Mouse (Mus musculus): Measurements from ENCODE around the gene Pomgnt1. TPM values are rescaled to one million over a fixed set of nuclear protein-coding genes. Genes with fewer than 3 reads are reported as not detected.

Gene Pomgnt1
- total RNA-seq, 2 experiments from 2014 or later: 83.3 to 84.7 TPM

DNA sequence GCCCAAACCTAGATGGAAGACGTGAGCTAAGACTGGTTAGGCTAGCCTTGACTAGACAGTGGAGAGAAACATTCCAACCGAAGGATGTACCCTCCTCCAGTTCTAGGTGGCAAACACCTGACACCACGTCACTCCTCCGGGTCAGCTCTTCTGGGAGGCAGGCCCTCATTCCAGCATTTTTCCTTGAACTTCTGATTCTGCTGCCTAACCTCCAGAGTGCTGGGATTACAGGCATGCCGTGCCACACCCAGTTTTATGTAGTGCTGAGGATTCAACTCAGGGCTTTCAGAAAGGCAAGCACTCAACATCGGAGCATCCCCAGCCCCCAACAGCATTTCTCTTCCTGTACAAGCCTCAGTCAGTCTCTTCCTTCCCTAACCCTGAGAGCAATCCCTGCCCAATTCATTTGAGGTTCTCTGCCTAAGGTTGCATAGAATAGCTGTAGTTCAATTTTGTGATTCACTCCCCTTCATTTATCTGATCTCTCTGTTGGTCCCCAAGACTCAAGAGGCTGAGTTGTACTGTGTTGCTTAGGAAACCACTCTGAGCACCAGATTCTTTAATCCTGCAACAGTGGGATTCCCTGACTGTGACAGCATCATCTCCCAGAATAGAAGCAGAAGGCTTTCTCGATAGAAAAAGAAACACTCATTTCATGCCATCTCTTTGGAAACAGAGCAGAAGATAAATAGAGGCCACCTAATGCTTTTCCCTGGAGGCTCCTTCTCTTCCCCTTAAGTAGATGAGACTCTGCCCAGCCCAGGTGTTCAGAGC lies 17.3 kb downstream of the Pomgnt1 start:
- no peak for DNase-seq

DNA sequence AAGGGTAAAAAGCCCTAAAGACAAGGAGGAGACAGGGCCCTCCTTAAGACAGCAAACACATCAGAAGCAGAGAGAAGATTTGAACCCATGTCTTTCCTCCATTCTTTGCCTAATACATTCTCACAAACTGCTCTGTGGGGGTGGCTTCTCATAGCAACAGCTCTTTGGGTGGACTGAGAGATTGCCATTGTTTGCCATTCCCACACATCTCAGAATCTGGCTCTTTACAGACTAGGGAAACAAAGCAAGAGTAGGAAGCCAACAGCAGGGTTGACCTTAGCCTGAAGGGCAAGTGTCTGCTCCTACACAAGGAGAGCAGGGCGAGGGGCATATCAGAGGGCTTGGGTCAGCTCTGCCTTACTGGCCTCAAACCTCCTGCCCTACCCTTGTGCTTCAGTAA lies 18.1 kb downstream of the Pomgnt1 start:
- no peak for DNase-seq

DNA sequence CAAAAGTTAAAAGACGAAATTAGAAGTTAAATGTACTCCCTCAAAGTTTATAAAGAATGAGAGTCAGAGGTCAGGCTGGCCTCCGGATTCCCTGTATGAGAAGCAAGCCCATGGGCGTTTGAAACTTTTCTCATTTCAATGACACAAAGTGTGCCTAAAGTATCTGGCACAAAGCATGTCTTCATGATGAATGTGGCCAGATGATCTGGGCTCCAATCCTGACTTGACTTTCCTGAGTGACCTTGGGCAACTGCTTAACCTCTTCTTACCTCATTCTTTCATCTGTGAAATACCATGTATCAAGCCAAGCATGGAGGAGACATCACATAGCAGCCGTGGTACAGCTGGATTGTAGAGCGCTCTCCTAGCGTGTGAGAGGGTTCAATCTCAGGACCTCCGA lies 18.6 kb downstream of the Pomgnt1 start:
- DNase-seq: no peak

DNA sequence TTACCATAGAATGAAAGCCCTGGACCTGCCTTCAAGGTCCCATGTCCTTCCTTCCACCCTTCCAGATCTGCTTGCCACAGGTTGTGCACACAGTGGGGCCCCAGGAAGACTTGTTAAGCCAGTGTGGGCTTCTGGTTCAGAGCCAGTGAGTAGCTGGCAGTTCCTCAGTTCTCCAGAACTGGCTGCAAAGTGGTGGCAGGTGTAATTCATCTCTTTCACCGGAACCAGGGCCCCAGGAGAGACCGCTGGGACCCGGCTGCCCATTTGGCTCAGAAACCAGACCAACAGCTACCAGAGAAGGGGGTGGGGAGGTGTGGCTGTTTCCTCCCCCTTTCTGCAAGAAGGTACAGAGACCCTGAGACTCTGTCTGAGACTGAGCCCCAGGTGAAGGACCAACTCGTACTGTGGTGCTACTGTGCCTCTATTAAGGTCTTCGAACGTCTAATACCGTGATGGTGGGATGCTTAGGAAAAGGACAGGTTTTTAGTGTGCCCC lies 19.7 kb downstream of the Pomgnt1 start:
- no peak for DNase-seq

DNA sequence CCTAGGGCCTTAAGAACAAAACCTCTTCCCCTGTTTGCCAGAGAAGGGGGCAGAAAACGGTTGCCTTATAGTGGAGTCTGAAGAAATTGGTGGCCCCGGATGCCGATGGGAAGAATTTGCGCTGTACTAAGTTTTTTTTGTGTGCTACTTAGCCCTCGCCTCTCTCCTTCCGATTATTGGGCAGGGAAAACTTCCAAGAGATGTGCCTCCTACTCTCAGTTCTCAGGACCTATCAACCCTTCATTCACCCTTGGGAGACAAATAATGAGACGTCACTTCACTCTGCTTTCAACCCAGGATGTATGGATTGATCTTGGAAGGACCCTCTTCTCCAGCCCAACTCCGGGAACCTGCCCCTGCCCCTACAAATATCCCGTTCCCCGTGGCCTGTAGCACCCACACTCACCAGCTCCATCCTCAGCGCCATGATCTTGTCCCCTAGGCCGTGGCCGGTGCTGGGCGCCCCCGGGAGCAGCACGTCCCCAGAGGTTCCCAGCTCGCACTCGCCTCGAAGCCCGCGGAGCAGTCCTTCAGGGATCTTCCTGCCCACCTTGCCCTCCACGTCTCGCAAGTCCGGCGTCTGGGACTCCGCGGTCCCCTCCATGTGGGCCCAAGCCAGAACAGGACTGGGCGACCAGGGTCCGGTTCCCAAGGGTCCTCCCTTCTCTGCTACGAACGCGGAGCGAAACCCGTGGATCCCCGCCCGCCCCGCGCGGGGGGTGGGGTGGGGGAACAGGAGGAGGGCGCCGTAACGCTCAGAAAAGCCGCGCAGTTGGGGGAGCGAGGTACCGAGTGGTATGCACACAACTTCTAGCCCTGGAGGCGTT lies 20.5 kb downstream of the Pomgnt1 start:
- DNase-seq: peak; percentile 73

DNA sequence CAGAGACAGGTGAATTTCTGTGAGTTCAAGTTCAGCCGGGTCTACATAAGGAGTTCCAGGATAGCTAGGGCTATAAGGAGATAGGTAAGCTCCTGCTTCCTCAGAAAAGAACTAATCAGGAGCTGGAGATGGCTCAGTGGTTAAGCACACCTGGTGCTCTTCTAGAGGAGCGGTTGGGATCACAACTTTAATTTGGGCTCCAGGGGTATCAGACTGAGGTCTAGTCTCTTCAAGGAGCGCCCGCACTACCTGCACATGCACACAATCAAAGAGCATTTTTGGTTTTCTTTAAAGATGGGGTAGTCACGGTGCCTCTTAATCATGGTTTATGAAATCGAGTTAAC lies 26.1 kb downstream of the Pomgnt1 start:
- DNase-seq: no peak

DNA sequence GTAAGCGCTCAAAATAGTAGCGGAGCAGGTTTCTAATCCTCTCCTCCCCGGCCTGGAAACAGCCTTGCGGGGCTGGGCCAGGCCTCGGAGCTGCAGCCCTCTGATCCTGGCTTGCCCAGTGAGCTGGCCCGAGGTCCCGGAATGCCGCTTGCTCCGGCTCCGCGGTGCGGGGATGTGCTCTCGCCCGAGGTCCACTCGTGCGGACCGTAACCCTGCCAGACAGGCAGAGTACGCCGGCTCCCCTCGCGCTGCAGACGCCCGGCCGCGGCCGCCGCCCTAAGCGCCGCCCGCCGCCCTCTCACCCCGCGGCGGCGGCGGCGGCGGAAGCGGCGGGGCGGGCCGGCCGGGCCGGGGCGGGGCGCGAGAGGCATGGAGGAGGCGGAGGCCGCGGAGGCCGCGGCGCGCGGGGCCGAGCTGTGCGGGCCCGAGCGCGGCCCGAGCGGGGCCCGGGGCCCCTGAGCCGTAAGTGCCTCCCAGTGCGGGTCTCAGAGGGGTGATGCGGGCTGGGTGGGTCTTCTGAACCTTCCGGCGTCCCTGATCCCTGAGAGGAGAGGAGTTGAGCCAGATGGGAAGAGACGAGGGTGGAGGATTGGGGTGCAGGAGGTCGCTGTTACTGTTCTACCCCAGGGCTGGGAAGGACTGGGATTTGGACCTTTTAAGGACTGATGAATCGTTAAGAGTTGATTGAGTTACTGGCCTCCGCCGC lies 26.7 kb downstream of the Pomgnt1 start:
- DNase-seq: peak; percentile 75

DNA sequence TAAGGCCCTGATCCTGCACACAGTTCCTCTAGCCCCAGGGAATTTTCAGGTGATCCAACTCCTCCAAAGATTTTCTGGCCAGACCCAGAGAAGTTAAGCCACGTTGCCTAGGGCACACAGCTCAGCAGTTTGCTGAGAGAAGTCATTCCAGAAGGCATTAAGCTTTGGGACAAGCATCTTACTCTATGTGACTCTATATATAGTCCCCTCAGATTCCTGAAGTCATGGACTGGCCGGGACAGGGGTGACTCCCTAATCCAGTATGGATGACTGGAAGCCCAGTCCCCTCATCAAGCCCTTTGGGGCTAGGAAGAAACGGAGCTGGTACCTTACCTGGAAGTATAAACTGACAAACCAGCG lies 27.2 kb downstream of the Pomgnt1 start:
- DNase-seq: no peak

DNA sequence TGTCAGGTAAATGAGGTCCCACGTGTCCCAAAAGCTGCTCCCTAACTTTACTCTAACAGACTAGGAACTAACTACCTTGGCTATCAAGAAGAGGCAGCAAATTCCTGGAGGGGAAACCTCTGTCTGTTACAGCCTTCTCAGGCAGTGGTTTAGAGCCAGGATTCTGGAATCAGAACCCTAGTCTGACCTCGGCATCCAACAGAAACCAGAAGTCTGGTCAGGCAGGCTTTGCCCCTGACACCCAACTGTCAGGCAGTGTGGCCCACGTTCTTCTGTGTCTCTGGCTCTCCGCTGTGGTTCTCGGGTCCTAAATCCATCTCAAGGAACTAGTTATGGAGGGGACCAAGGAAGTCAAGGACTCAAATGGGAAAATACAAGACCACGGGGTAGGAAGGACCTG lies 27.6 kb downstream of the Pomgnt1 start, which contains the start of gene Lurap1:
TSS of gene Lurap1 (minus strand) at position 101 of the 400 bp plus-strand sequence.
- DNase-seq: no peak

DNA sequence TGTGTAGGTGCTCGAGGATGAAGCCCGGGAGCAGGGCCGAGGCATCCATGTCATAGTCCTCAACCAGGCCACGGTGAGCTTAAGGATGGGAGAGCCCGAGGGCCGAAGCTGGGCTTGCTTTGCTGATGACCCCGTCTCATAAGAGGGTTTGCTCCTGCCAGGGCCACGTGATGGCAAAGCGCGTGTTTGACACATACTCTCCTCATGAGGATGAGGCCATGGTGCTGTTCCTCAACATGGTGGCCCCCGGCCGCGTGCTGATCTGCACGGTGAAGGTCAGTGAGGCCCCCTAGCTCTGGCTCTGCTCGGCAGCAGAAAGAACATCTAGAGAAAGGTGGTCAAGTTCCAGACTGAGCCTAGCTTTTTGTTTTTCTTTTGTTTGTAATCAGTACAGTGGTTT lies 29.1 kb downstream of the Pomgnt1 start:
- no peak for DNase-seq

DNA sequence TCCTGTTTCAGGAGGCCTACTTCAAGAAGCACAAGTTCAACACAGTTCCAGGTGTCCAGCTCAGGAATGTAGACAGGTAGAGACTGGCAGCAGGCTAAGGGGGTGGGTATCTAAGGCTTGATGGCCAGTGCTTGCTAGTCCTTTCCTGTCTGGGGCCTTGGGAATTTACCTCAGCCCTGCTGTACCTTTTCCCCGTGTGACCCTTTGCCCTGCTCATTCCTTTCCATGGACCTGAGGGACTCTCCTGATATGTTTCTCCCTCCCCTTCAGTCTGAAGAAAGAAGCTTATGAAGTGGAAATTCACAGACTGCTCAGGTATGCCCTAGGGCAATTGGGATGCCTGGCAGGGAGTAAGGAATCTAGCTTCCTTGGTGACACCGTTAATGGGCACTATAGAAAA lies 34.2 kb downstream of the Pomgnt1 start:
- DNase-seq: no peak

DNA sequence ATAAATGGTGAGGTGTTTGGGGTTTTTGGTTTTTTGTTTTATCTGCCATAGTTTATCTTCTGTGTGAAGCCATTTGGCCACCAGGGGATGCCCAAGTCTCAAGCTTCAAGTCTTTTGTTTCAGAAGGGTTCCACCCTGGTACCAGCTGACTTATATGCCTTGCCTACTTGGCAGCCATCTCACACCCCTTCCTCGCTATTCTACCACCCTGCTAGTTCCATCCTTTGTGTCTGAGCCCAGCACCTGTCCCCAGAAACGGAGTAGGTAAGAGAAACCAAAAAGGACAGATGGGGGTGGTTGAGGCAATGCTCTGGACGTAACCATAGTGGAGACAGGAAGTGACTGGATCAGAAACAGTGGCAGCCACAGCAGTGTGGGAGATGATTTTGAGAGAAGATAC lies 36.3 kb downstream of the Pomgnt1 start:
- peak; percentile 34 for DNase-seq

DNA sequence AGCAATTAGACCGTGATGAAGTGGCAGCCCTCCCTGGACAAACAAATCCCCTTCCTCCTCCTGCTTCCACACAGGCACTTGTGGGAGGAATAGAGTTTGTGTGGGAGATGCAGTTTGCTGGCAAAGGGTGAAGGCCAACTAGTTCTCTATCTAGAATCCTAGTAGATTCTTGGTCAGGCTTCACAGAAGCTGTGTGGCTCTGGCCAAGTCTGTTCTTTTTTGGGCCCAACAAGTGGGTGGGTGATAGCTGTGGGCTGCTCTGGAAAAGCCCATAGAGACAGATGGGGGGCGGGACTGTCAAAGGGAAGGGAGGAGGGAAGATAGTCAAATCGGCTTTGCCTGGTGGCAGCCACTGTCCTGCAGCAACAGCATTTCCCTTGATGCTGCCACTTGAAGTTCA lies 37.1 kb downstream of the Pomgnt1 start:
- DNase-seq: peak; percentile 50

DNA sequence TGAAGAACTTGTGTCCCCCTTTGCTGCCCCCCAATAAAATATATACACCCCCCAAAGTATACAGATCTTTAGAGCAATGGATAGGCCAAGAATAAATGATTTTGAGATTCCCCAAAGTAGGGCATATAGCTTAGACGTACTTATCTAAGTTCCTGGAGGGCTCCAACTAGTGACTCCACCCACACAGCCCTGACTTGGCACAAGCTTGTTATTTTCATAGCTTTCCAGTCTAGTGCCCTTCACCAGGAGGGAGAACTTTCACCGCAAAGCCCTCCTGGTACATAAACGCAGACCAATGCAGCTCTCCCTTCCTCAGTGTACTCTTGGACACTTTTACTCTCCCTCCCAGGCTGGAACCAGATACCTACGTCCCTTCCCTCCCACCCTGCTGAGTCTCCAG lies 38.5 kb downstream of the Pomgnt1 start:
- no peak for DNase-seq

DNA sequence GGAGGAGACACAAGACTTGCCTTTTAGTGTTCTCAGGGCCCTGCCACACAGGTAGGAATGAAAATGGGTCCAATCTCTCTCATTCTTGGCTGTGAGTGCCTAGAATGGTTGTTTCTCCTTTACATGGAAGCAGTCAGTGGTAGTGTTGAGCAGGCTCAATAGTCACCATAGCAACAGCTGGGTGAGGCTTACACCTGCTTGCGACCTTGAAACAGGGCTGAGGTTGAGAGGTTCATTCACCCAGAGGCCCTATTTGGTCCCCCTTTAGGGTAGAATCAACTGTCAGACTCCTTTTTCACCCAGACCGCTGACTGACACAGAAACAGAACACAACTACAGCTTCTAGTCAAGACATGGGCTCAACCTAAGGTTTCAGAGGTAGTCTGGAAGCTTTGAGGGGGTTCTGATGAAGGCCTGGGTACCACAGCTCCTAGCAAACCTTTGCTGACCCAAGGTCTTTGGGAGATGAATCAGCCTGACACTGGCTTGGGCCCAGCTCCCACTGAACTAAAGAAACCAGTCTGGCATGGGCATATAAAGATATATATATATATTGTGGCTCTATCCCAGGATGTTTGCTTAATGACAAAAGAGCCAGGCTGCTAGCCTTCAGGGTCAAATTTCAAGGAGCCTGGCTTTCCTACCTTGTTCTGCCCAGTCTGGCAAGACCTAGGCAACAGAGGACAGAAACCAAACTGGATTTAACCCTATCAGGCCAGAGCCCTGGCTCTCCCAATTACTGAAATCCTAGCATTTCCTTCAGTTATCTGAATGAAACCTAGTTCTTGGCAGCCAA lies 41.3 kb downstream of the Pomgnt1 start:
- DNase-seq: no peak

DNA sequence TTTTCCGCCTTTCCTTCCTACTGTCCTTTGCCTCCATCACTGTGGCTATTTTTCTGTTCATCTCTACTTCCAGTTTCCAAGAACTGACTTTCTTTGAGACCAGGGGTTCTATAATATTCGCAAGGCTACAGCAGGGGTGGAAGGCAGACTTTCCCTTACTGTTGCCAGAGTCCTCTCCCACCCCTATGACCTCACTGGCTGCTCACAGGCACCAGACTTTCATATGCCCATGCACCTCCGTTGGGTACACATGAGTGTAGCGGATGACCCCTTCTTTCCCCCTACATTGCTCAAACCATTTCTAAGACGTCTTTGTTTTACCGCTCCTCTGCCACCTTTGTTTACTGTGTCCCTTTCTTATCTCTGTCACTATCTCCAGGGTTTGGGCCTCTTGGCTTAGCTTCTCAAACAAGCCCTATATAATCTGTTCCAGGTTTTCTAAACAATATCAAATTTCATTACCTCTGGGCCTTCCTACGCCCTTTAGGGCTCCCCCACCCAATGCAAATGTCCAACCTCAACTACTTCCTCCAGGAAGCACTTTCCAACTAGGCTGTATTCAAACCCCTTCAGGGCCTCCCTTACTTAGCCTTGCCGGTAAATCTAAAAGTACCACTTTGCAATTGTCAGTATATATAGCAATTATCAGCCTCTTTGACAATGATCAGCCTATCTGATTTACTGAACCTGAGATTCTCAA lies 42.2 kb downstream of the Pomgnt1 start:
- DNase-seq: no peak

DNA sequence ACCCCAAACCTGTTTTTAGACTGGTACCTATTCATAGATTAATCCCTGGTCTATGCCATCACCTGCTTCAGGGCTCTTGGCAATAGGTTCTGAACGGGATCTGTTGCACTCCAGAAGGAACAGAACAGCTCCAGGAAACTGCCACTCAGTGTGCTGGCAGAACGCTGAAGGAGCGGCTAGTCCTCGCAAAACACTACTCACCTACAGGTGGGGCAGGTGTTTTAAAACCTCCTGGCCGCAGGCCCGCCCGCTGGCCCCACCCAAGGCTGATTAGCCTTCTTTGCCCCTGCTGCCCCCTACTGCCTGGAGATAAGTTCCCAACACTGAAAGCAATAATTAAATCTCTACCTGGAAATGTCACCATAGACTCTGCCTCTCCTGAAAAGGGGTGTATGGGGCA lies 43.8 kb downstream of the Pomgnt1 start, which contains the start of gene Tspan1:
TSS of gene Tspan1 (minus strand) at position 198 of the 400 bp plus-strand sequence.
- no peak for DNase-seq

DNA sequence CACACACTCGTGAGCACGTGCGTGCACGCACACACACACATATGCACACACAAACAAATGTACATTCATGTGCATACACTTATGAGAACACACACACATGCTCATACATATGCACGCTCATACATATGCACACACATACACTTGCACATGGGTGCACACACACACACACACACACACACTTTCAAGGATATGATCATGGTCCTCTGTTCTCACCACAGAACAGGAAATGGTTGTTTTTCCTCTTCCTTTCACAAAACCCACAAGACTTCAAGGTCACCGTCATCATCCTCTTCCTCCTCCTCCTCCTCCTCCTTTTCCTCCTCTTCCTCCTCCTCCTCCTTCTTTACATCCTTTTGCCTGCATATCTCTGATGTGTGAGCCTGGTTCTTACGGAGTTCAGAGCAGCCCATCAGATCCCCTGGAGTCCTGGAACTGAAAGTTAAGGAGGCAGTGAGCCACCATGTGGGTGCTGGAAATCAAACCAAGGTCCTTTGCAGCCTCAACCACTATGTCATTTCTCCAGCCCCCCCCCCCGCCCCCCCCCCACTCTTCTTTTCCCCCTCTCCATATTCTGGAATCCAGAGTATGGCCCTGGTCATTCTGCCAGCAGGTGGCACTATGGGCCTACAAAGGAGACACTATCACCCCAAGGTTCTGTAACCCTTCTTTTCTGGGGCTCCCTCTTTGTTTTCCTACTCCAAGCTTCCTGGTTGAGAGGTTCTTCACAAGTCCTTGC lies 45.1 kb downstream of the Pomgnt1 start:
- DNase-seq: peak; percentile 88

DNA sequence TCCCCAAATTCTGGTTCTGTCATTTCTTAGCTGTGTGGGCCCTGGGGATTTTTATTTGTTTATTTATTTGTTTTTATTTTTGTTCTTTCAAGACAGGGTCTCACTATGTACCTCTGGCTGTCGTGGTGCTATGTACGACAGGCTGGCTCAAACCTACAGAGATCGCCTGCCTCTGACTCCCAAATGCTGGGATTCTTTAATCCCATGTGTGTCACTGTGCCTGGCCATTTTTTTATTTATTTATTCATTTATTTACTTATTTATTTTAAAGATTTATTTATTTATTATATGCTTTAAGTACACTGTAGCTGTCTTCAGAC lies 45.7 kb downstream of the Pomgnt1 start:
- no peak for DNase-seq

DNA sequence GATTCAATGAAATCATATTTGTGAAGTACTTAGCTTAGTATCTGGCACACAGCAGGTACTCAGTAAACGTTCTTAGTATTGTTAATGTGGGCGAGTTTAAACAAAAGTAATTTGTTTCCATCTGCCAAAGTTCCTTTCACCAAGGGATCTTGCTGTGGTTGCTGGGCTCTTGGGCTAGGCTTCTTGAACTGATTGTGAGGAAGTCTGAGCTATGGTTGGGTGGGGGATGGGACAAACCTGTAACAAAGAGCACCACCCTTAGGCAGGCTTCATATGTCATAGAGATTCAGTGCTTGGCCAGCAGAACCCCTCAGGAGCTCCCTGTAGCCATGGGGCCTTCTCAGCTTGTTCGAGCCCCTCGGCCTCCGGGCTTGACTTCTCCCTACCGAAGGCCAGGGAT lies 49.4 kb downstream of the Pomgnt1 start, which contains the start of the genes 1700042G07Rik and Gm49337:
TSS of gene 1700042G07Rik (plus strand) at position 301 of the 400 bp plus-strand sequence.
TSS of gene Gm49337 (plus strand) at position 313 of the 400 bp plus-strand sequence.
- no peak for DNase-seq

DNA sequence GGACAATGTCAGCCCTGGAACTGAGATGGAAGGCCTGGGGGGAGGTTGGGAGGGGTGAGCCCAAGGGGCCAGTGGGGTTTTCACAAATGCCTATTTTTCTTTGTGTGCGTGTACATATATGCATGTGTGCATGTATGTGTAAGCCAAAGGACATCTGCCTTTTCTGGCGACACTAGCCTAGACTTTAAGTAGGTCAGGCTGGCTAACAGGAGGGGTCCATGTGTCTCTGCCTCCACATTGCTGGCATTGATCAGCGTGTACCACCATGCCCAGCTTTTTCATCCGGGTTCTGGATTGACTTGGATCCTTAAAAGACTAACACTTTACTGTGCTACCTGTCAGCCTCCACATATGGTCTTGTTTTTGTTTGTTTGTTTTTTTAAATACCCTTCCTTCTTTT lies 50.1 kb downstream of the Pomgnt1 start:
- DNase-seq: no peak
